Mouse (Mus musculus): ENCODE measurements around the gene 4930469K13Rik.
A peak's percentile ranks its signal among the peaks of the same experiment; 100 is the strongest.

The 4930469K13Rik gene

DNA sequence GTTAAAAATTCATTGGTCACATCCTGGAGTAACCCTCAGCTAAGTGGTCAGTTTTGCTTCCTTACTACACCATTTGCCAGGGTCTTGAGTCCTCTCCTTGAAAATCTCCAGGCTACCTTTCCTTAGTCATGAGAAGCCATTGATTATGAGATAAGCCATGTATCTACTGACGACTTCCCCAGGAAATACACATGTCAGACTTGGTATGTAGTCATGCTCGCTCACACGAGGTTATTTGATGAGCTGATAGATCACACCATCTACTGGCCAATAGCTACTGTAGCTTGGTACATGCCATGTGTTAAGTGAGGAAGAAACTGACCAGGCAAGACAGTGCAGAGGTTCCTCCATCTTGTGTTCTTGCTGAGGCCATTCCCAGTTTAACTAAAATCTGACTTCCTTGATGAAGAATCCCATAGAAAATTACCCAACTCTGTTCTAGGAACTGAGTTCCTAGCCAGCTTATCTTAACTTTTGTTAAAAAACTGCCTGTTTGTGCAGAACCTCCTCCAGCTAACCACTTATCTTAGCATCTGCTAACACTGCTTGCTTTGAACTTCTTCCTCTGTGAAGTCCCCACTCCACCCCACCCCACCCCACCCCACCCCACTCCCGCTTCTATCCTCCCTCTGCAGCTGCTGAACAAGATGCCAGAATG, 158.8 kb downstream of the 4930469K13Rik start:
- DNase-seq (ENCODE audit: low spot score in 2 of 2) = no peak

DNA sequence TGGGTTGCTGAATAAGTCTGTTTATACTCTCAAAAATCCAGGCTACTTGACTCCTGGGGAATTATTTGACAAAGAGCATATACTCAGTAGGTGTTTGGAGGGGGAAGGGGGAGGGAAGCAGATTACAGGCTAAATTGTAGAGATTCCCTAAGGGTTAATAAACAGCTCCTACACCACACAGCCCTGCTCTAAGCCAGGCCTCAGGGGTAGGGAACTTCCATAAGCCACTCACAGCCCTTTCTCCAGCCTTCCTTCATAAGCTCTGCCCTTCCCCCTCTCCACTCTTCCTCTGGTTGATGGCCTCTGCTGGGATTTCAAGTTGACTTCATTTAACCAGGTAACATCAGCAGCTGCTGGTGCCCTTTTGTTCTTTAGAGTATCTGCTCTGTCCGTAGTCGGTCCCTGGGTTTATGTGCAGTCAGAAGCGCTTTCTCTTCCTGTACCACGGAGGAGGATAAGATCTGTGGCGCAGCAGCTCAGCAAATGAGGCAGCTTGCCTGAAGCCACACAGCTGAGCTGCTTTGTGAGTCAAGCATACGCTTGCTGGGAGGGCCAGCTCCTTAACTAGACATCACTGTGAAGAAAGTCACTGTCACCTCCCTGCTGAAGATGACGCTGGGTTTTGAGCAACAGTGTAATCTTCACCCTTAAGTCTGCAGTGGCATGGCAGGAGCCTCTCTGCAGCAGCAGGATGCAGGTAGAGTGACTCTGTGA, 159.6 kb downstream of the 4930469K13Rik start:
- peak in 1 of 2 experiments; percentile 30 for DNase-seq (ENCODE audit: low spot score in 2 of 2)

- no peak for DNase-seq (ENCODE audit: low spot score in 2 of 2)
Measured at GRCm38 (mm10) chr11:33937641-33938040, 160.7 kb downstream of the 4930469K13Rik start.

DNA sequence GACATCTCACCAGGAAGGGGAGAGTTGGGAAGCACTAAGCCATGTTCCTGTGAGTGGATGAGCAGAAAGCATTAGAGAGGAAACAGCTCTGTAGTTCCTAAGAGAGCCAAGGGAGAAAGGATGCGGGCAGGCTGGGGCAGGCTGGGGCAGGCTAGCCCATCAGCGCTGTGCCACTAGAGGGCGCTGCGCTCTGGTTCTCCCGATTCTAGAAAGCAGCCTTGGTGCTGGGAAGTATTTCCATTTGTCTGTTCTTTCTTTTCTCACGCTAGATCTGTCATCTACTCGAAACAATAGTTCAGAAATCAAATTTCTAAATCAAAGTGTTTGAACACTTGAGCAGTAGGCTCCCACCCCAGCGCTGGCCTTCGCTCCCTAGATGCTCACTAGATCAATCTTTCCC, 164.1 kb downstream of the 4930469K13Rik start:
- peak in 1 of 2 experiments; percentile 46 for DNase-seq (ENCODE audit: low spot score in 2 of 2)

DNA sequence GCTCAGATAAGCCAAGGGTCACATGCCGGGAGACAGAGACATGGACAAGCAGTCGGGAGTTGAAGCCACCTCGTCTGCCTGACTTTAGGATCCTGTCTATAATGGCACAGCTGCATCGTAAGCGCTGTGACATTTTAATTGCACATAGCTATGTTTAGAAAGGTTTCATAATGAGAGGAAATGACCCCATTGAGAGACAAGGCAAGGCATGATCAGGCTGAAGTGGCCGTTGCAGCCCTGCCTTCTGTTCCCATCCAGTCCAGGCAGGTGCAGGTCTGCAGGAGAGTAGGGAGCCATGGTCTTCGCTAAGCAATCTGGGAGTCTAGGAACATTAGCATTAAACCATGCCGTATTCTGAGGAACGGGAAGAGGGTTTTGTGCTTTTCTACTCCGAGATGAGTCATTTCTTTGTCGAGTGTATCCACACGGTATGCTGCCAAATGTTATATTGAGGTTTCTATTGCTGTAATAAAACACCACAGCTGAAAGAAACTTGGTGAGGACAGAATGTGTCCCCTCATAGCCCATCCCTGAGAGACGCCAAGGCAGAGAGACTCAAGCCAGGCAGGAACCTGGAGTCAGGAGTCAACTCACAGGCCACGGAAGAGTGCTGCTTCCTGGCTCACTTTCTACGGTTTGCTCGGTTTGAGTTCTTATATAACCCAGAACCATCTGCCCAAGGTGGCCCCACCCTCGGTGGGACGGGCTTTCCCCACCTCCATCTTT, 165.8 kb downstream of the 4930469K13Rik start:
- DNase-seq (ENCODE audit: low spot score in 2 of 2) = no peak

DNA sequence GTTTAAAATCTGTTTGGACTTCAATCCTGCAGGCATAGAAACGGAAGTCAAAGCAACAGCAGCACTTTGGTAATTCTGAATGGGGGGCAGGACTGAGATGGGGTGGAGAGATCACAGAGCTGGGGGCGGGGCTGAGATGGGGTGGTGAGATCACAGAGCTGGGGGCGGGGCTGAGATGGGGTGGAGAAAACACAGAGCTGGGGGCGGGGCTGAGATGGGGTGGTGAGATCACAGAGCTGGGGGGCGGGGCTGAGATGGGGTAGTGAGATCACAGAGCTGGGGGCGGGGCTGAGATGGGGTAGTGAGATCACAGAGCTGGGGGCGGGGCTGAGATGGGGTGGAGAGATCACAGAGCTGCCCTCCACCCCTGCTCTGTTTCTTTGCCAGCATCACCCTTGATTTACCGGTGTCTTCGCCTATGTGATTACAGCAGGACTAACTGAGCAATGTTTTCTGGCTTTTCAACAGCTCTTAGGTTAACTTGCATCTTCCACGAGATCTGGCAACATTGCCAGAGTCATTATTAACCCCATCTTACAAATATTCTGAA, 166.4 kb downstream of the 4930469K13Rik start:
- peak in 1 of 2 experiments; percentile 66 for DNase-seq (ENCODE audit: low spot score in 2 of 2)

- DNase-seq (ENCODE audit: low spot score in 2 of 2) = no peak
Measured at GRCm38 (mm10) chr11:33929412-33929811, 168.9 kb downstream of the 4930469K13Rik start.

- DNase-seq (ENCODE audit: low spot score in 2 of 2) = peak in 1 of 2 experiments; percentile 57
Measured at GRCm38 (mm10) chr11:33928658-33929057, 169.7 kb downstream of the 4930469K13Rik start.

DNA sequence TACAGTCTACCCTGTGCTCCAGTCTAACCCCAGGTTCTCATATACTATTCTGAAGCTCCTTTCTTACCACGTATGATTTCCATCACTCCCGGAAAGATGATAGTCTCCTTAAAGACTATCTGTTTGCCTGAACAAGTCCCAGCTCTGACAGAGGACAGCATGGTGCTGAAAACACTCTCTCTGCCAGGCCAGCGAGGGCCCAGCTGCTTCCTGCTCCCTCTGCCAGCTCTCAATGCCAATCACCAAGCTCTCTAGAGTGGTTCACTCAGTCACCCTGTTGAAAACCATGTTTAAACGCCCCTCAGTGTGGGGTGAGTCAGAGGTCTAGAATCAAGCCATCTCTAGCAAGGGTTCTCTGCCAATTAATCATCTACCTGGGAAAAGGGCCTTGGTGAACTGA, 170.5 kb downstream of the 4930469K13Rik start:
- no peak for DNase-seq (ENCODE audit: low spot score in 2 of 2)

DNA sequence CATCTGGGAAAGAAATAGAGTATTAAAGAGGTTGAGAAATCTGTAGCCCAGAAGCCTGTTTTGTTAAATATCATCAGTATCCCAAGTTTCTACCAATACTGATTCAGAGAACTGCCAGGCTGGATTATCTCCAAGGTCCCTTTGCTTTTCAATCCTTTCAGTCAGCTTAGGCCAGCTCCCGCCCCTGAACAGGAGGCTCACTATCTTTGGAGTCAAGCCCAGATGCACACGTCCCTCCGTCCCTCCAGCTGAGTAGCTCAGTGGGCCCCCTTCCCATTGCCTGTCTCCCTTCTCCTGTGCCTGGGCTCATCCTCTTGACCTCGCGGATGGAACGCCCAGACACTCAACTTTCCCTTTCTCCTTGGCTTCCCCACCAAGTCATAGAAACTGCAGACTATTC, 171.0 kb downstream of the 4930469K13Rik start:
- no peak for DNase-seq (ENCODE audit: low spot score in 2 of 2)

- DNase-seq (ENCODE audit: low spot score in 2 of 2) = no peak
Measured at GRCm38 (mm10) chr11:33926551-33926950, 171.8 kb downstream of the 4930469K13Rik start.

DNA sequence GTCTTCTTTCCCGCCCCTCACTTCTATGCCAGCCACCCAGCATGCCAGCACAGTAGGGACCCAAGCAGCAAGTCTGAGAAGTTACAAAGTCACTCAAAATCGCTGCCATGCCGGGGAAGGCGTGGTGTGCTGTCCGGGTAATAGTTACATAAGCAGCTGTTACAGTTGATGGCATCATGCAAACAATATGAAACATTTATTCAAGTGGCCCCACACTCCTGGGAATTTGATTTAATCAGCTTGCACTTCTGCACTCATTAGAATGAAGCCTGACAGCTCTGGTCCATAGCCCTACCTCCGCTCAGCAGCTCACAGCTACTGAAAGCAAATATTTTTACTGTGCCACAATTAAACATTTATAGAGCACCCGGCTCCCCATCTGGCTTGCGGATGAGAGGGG, 172.6 kb downstream of the 4930469K13Rik start:
- DNase-seq (ENCODE audit: low spot score in 2 of 2) = no peak

Measured in spleen, postnatal 10 days (tissue).